Mouse (Mus musculus) thymus, postnatal 36 days (tissue): ENCODE measurements around the gene Baiap2l1.
"Not testable (repeated sequence)": the region's sequence is repeated elsewhere in the genome, so short reads cannot be mapped to it uniquely, and the experiment has no call there.

ENCODE experiments used
- DNase-seq, 2 experiments: peaks; one replicate each; pipeline ENCODE4 v3.0.0; 2022; ENCODE audit warnings: mixed read lengths in 2 of 2

Baiap2l1 gene

GRCm38 (mm10) chr5:144344592-144344991, 13.3 kb downstream of the Baiap2l1 start:
- peak in 1 of 2 experiments; percentile 4 for DNase-seq

GRCm38 (mm10) chr5:144341085-144341484, 16.8 kb downstream of the Baiap2l1 start:
- DNase-seq, result no peak

- no peak for DNase-seq
Measured at GRCm38 (mm10) chr5:144338787-144339186, 19.1 kb downstream of the Baiap2l1 start.

- not testable (repeated sequence) for DNase-seq
Measured at GRCm38 (mm10) chr5:144335357-144335756, 22.6 kb downstream of the Baiap2l1 start.

GRCm38 (mm10) chr5:144334010-144334409, 23.9 kb downstream of the Baiap2l1 start:
- DNase-seq, result no peak

- no peak for DNase-seq
Measured at GRCm38 (mm10) chr5:144322717-144323116, 35.2 kb downstream of the Baiap2l1 start.

GRCm38 (mm10) chr5:144321681-144322080, 36.2 kb downstream of the Baiap2l1 start:
- no peak for DNase-seq

GRCm38 (mm10) chr5:144318286-144318685, 39.6 kb downstream of the Baiap2l1 start:
- no peak for DNase-seq

- no peak for DNase-seq
Measured at GRCm38 (mm10) chr5:144317426-144317825, 40.5 kb downstream of the Baiap2l1 start.

GRCm38 (mm10) chr5:144316442-144316841, 41.5 kb downstream of the Baiap2l1 start:
- no peak for DNase-seq

GRCm38 (mm10) chr5:144314731-144315494, 43.0 kb downstream of the Baiap2l1 start:
- no peak for DNase-seq

- no peak for DNase-seq
Measured at GRCm38 (mm10) chr5:144313335-144313734, 44.6 kb downstream of the Baiap2l1 start.

- DNase-seq, result no peak
Measured at GRCm38 (mm10) chr5:144312183-144312582, 45.7 kb downstream of the Baiap2l1 start.

GRCm38 (mm10) chr5:144308929-144309328, 49.0 kb downstream of the Baiap2l1 start:
- DNase-seq, result no peak

- no peak for DNase-seq
Measured at GRCm38 (mm10) chr5:144303071-144303470, 54.8 kb downstream of the Baiap2l1 start.

- no peak for DNase-seq
Measured at GRCm38 (mm10) chr5:144296090-144296604, 61.8 kb downstream of the Baiap2l1 start.

- DNase-seq, result no peak
Measured at GRCm38 (mm10) chr5:144295357-144295756, 62.6 kb downstream of the Baiap2l1 start.

GRCm38 (mm10) chr5:144294908-144295307, 63.0 kb downstream of the Baiap2l1 start:
- DNase-seq, result no peak

- no peak for DNase-seq
Measured at GRCm38 (mm10) chr5:144289769-144290440, 68.0 kb downstream of the Baiap2l1 start.

GRCm38 (mm10) chr5:144288391-144288790, 69.5 kb downstream of the Baiap2l1 start:
- no peak for DNase-seq

- DNase-seq, result no peak
Measured at GRCm38 (mm10) chr5:144287267-144287820, 70.6 kb downstream of the Baiap2l1 start.

GRCm38 (mm10) chr5:144286591-144287266, 71.2 kb downstream of the Baiap2l1 start:
- no peak for DNase-seq

GRCm38 (mm10) chr5:144284599-144284998, 73.3 kb downstream of the Baiap2l1 start:
- no peak for DNase-seq
